Mouse (Mus musculus): ENCODE measurements at regions not wholly inside any gene's neighbourhood (a gene's known extent, or its start where the extent isn't known, plus 50 kb on each side); places are given as distances from the start of the nearest gene placed in this dataset.

DNA sequence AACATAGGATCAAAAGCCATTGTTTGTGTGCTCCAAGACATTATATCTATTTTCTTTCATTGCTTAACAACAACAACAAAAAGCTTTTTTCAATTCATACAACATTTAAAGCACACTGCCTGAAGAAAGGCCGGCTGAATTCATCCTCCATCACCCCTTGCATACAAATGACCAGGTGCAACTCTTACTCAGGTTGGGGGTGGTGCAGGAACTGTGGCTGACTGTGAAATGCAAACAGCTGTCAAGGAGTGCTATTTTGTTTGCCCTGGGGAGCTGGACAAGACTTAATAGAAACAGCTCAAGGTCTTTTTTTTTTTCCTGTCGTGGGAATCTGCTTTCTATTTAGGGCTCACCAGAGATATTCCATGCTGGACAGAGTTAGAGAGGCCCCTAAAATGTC, 406.6 kb upstream of the Cldn34d start:
- WGBS: 7% methylated on average over 2 of the region's 2 CpGs
- no peaks in the 10 kb centered on the region for H3K36me3 ChIP-seq (ENCODE audit: control insufficient read depth, insufficient read depth, low read length)
- no peak overlapping the region for H3K4me2 ChIP-seq (ENCODE audit: low read length)
- ATAC-seq: peak; percentile 83
- H3K27ac ChIP-seq (ENCODE audit: low read depth, low read length): no peak overlapping the region
- no peaks in the 10 kb centered on the region for H3K27me3 ChIP-seq (replicated peaks; ENCODE audit: control insufficient read depth, insufficient read depth, low read length)
- H3K9me3 ChIP-seq (ENCODE audit: control insufficient read depth, low read length): no peaks in the 10 kb centered on the region
- H3K4me3 ChIP-seq (ENCODE audit: low read length): no peak overlapping the region
- H3K9ac ChIP-seq (ENCODE audit: low read depth, low read length): no peak overlapping the region
- H3K4me1 ChIP-seq (ENCODE audit: control insufficient read depth, insufficient read depth, low read depth, low read length): no peaks in the 10 kb centered on the region

DNA sequence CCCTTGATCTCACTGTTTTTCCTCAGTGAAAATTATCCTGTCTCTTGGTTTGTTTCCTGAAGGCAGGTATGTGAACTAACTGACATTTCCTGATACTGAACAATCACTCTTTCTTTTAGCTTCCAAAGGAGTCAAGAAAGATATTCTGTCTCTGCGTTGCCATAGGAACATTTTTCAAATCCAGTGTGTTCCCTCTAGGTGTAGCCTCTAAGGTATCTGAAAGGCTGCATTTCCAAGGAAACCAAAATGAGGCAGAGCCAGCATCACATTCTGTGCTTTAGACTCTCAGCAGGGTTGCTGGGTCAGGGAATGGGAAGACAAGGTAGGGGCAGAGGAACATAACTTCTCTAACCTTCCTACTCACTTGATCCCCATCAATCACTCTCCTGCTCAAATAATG, 411.2 kb upstream of the Cldn34d start:
- no peak overlapping the region for H3K9ac ChIP-seq (ENCODE audit: low read depth, low read length)
- ATAC-seq: no peak
- no peaks in the 10 kb centered on the region for H3K4me1 ChIP-seq (ENCODE audit: control insufficient read depth, insufficient read depth, low read depth, low read length)
- no peaks in the 10 kb centered on the region for H3K9me3 ChIP-seq (ENCODE audit: control insufficient read depth, low read length)
- no peak overlapping the region for H3K4me2 ChIP-seq (ENCODE audit: low read length)
- H3K27ac ChIP-seq (ENCODE audit: low read depth, low read length): no peak overlapping the region
- WGBS: 77% methylated on average over 1 of the region's 1 CpGs
- H3K27me3 ChIP-seq (replicated peaks; ENCODE audit: control insufficient read depth, insufficient read depth, low read length): no peaks in the 10 kb centered on the region
- H3K4me3 ChIP-seq (ENCODE audit: low read length): no peak overlapping the region
- no peaks in the 10 kb centered on the region for H3K36me3 ChIP-seq (ENCODE audit: control insufficient read depth, insufficient read depth, low read length)

DNA sequence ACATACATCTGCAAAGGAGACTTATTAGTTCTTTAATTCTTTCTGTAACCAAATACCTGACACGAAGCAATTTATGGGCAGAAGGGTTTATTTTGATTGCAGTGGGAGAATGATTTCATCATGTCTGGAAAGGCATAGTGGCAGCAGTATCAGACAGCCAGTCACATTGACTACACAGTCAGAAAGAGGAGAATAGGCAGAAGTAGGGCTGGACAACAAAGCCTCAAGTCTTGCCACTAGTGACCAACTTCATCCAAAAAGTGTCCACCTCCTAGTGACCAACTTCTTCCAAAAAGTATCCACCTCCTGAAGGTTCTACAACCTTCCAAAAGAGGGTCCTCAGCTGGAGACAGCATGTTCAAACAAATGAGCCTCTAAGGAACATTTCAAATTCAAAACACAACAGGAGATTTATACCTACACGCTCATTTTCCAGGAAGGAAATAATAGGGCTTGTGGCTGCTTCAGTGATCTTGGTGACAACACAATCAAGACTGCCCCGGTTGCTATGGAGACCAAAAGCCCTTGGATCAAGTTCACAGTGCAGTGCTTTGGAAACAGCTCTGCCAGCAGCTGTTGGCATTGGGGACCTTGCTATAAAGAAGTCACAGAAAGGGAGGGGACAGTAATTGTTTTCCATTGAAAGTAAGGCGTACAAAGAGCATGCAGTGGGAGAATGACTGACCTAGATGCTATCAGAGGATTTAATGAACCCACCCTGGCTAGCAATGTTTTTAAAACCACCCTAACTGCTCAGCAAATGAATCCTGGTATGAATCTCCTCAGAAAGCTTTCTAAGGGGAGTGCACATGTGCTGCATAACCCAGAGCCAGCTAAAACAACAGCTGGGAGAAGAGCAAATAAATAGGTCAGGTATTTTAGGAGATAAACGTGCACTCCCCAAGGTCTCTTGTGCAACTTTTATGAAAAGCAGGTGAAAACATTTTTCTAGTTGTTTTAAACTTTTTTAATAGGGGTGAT, 448.0 kb upstream of the Cldn34d start:
- WGBS: 37% methylated on average over 5 of the region's 5 CpGs

DNA sequence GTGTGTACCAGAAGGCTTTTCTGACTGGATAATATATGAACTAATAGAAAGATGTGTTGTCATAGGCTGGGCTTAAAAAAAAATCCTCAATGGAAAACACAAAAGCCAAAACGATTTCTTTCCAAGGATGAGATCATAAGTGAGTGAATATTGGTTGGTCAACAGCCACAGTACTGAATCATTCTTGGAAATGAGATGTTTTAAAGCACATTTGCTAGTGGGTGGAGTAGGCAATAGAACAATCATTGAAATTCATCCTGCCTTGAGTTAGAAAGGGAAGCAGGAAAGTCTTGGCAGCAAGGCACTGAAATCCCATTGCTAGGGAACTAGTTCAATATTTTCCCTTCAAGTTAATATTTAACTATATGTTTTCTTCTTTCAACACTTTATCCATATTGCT, 449.3 kb upstream of the Cldn34d start:
- WGBS: 36% methylated on average over 1 of the region's 1 CpGs
- Histone ChIP-seq H3K4me1 (ENCODE audit: control insufficient read depth, insufficient read depth, low read depth, low read length) (peaks cover 3% of the 10 kb centered on the region), H3K27me3 (replicated peaks; ENCODE audit: control insufficient read depth, insufficient read depth, low read length) (no peaks in the 10 kb centered on the region), H3K36me3 (ENCODE audit: control insufficient read depth, insufficient read depth, low read length) (no peaks in the 10 kb centered on the region), H3K4me3 (ENCODE audit: low read length) (no peak overlapping the region), H3K4me2 (ENCODE audit: low read length) (no peak overlapping the region), H3K9ac (ENCODE audit: low read depth, low read length) (no peak overlapping the region), H3K9me3 (ENCODE audit: control insufficient read depth, low read length) (no peaks in the 10 kb centered on the region), H3K27ac (ENCODE audit: low read depth, low read length) (no peak overlapping the region)
- no peak for ATAC-seq

More for the DNA sequence above, 448.0 kb upstream of the Cldn34d start:
- no peaks in the 10 kb centered on the region for H3K9me3 ChIP-seq (ENCODE audit: control insufficient read depth, low read length)
- H3K4me1 ChIP-seq (ENCODE audit: control insufficient read depth, insufficient read depth, low read depth, low read length): peaks cover 3% of the 10 kb centered on the region
- no peak overlapping the region for H3K4me2 ChIP-seq (ENCODE audit: low read length)
- peak; percentile 95 for ATAC-seq
- H3K4me3 ChIP-seq (ENCODE audit: low read length): no peak overlapping the region
- peak overlapping the region; percentile 44; the same call in 1 of the 2 replicates for H3K27ac ChIP-seq (ENCODE audit: low read depth, low read length)
- no peak overlapping the region for H3K9ac ChIP-seq (ENCODE audit: low read depth, low read length)
- no peaks in the 10 kb centered on the region for H3K36me3 ChIP-seq (ENCODE audit: control insufficient read depth, insufficient read depth, low read length)
- no peaks in the 10 kb centered on the region for H3K27me3 ChIP-seq (replicated peaks; ENCODE audit: control insufficient read depth, insufficient read depth, low read length)

DNA sequence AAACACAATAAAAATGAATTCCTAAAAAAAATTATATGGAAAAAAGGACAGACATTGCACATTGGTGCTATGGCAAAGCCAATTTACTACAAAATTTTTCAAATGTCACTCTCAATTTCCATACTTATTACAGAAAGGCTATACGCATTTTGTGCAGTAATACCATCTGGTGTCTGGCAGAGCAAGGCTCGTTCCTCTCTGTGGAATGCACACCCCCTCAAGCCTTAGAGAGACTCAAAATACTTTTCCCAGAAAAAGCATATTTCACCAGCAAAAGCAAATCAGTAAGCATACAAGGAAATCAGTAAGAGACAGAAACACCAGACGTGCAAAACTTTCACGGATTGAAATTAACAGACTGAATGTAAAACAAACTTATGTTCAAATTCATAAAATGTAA, 431.0 kb upstream of the Tbl1x start:
- Histone ChIP-seq H3K9me3 (ENCODE audit: control insufficient read depth, low read length) (no peaks in the 10 kb centered on the region), H3K27ac (ENCODE audit: low read depth, low read length) (no peak overlapping the region), H3K9ac (ENCODE audit: low read depth, low read length) (no peak overlapping the region), H3K4me1 (ENCODE audit: control insufficient read depth, insufficient read depth, low read depth, low read length) (no peaks in the 10 kb centered on the region), H3K4me3 (ENCODE audit: low read length) (no peak overlapping the region), H3K36me3 (ENCODE audit: control insufficient read depth, insufficient read depth, low read length) (no peaks in the 10 kb centered on the region), H3K4me2 (ENCODE audit: low read length) (no peak overlapping the region), H3K27me3 (replicated peaks; ENCODE audit: control insufficient read depth, insufficient read depth, low read length) (no peaks in the 10 kb centered on the region)
- no peak for ATAC-seq
- WGBS: 77% methylated on average over 4 of the region's 4 CpGs

DNA sequence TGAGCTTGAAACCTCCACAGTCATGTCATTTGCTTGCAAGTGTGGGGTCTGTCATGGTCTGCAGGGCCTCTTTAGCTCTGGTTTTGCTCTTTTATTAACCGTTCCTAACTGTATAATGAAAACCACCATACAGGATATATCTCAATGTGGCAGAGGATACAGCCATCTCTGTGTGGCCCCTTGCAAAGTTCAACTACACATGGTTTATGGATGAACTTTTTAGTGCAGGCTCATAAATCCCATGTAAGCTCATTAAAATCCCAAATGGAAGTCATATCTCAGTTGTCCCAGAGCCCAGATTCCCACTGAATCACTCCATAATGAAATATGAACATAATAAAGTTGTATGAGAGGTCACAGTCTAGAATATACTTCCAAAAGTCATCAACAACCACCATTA, 428.1 kb upstream of the Tbl1x start:
- Histone ChIP-seq H3K36me3 (ENCODE audit: control insufficient read depth, insufficient read depth, low read length) (no peaks in the 10 kb centered on the region), H3K27me3 (replicated peaks; ENCODE audit: control insufficient read depth, insufficient read depth, low read length) (no peaks in the 10 kb centered on the region), H3K9ac (ENCODE audit: low read depth, low read length) (no peak overlapping the region), H3K4me1 (ENCODE audit: control insufficient read depth, insufficient read depth, low read depth, low read length) (no peaks in the 10 kb centered on the region), H3K9me3 (ENCODE audit: control insufficient read depth, low read length) (no peaks in the 10 kb centered on the region), H3K4me3 (ENCODE audit: low read length) (no peak overlapping the region), H3K4me2 (ENCODE audit: low read length) (no peak overlapping the region), H3K27ac (ENCODE audit: low read depth, low read length) (no peak overlapping the region)
- 87% methylated on average over 1 of the region's 1 CpGs for WGBS
- ATAC-seq: no peak

DNA sequence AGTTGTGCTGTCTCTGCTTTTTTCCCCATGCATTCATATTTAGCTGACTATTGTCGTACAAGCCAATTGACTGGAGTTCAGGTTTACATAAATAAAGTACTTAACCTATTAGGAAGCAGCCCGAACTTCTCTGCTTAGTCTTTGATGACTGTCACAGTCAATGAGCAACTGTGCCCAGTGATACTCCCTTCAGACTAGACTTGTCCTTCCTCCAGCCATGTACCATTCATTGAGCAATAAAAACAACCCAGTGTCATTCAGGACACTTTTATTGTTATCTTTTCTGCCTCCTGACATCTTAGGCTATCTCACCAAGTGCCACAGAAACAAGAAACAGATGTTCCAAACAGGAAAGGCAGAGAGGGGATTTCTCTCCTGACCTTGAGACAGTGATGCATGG, 389.1 kb upstream of the Tbl1x start:
- Histone ChIP-seq H3K27ac (ENCODE audit: low read depth, low read length) (no peak overlapping the region), H3K4me2 (ENCODE audit: low read length) (no peak overlapping the region), H3K4me1 (ENCODE audit: control insufficient read depth, insufficient read depth, low read depth, low read length) (no peaks in the 10 kb centered on the region), H3K9ac (ENCODE audit: low read depth, low read length) (no peak overlapping the region), H3K27me3 (replicated peaks; ENCODE audit: control insufficient read depth, insufficient read depth, low read length) (no peaks in the 10 kb centered on the region), H3K9me3 (ENCODE audit: control insufficient read depth, low read length) (no peaks in the 10 kb centered on the region), H3K36me3 (ENCODE audit: control insufficient read depth, insufficient read depth, low read length) (no peaks in the 10 kb centered on the region), H3K4me3 (ENCODE audit: low read length) (no peak overlapping the region)
- ATAC-seq: no peak
- WGBS: 65% methylated on average over 2 of the region's 2 CpGs
